Mouse (Mus musculus) forelimb bud, embryonic 11.5 days (tissue): Measurements from ENCODE around the gene Dhx40.
A peak's percentile ranks its signal among the peaks of the same experiment; 100 is the strongest.
"Not testable (repeated sequence)": the region's sequence is repeated elsewhere in the genome, so short reads cannot be mapped to it uniquely, and the experiment has no call there.

Experiments used
- DNase-seq: peaks from one replicate; pipeline ENCODE4 v3.0.0-alpha.2; 2012; ENCODE audit warnings: low read depth, low spot score

Dhx40 gene

DNA sequence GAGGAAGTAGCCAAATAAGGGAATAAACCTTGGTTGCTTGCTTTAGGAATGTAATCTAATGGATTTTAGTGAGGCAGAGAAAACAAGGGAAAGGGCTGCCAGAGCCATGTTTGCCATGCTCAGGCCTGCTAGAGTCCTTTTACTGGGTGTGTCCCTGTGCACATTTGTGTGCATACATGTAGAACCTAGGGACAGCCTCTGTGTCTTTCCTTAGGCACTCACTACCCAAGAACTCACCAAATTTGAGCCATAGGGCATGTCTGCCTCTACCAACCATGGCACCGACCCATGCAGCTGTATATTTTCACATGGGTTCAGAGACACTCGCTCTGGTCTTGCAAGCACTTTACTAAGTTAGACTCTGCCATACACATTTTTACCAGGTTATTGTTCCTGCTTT is 11.4 kb upstream of the Dhx40 start:
- no peak for DNase-seq

DNA sequence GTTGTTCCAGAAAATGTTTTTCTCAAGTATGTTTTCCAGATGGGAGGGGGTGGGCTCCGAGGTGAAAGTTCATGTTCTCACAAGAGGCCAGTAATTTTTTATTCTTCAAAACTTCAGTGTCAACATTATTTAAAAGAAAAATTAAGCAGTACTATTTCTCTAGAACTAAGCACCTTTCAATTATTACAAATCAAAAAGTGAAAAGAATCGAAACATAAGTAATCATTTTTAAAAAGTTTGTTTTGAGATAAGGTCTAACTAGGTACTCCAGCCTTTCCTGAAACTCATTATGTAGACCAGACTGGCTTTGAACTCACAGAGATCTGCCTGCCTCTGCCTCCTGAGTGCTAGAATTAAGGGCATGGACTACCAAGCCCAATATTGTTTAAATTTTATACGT is 8.7 kb upstream of the Dhx40 start:
- not testable (repeated sequence) for DNase-seq

DNA sequence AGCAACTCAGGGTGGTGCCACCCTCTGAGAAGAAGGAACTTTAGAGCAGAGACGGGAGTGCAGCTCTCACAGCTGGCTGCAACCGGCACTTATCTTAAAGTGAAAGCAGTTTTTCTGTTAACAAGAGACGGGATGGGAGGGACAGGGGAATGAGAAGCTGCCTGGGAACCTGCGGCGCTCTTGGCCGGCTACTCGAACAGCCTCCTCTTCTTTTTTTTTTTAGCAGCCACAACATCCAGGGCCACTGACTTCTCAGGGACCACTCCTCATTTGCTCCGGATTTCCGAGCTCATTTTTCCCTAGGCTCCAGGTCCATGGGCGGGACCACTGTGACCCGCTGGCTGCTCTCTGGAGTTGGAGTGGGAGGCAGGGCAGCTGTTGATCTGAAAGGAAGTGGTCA is 6.9 kb upstream of the Dhx40 start:
- DNase-seq = not testable (repeated sequence)

DNA sequence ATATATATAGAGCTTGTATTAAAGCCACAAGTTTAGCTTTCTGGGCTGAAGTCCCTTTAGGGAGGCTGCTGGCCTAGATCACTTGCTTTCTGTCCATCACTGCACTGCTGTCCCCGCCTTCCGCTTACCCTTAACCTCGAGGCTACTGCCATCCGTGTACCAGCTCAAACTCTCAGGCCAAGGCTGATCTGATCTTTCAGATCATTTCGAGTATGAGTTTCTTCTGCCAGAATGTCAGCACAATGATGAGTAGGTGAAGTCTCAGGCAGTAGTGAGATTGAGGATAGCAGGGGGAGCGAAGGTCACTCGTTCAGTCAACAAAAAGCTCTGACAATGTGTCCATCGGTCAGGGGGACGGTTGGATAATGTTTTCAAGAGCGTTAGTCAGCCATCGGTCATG is 5.7 kb upstream of the Dhx40 start:
- DNase-seq = not testable (repeated sequence)

DNA sequence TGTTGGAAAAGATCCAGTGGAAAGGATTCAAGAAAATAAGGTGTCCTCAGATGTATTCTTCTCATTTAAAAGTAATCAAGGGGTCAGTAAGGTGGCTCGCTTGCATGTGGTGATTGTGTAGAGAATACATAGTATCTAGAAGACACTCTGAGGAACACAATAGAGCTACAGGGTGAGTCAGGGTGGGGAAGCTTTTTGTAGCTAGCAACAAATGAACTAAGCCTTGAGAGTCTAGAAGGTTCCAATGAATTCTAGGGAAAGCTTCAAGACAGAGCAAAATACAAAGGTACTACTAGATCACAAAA is 3.7 kb upstream of the Dhx40 start:
- DNase-seq = no peak

DNA sequence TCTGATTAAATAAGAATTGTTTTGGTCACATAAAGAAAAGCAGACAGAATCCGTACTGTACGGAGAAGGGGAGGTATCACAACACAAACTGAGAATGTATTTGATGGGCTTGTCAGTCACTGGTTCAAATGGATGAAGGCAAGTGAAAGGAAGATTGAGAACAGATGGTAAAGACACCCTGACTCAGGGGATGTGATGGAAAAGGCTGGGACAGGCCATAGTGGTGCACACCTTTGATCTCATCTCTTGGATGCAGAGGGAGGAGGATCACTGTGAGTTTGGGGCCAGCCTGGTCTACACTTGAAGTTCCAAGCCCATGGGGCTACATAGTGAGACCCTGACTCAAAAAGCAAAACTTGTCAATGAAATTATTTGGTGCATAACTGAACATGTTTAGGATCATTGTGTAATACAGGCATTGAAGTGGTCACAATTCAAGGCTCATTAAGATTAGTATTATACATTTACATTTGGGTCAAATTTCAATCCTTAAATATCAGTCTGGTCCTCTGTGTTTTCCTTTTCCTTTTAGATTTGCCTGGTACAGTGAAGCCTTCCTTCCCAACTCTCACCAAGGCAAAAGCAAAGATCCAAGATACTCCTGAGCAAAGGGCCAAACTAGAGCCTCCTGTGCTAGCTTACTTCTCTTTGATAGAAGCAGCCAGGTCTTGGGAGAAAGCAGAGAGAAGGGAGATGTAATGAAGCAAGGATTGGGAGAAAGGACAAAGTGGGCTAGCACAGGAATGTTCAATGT is 3.2 kb upstream of the Dhx40 start:
- no peak for DNase-seq

DNA sequence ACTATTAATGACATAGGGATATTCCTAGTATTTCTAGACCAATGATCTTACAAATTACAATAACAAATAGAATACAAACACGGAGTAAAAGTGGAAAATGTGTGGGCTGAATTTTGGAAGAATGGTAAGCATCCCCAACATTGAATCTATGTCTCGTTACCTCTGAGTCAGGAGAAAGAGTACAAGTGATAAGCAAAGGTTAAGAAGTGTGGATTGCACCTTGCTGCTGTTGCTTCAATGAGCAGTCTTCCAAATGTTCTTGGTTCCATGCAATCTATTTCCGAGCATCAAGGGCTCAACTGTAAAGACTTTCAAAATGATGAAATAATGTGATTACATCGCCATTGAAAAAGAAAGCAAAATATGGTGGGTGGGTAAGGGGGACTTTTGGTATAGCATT is 2.3 kb upstream of the Dhx40 start:
- no peak for DNase-seq

DNA sequence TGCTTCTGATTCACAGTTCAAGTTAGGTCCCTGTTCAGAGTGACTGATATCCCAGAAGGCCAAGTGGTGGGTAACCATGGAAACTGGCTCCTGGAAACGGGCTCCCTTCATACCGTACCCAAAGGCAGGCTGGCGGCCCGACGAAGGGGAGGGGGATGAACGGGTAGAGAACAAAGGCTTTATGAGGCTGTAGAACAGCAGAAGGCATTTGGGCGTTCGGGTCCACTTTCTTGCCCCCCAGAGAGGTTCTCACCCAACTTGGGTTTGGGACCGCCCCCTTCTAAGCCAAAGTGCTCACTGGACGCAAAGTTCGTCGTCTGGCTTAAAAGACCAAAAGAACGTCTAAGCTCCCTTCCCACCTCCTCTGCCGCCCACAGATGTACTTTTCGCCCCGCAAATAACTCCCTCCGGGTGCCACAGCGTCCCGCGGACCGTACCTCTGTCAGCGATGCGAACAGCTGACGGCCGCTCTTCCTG is 507 bp downstream of the Dhx40 start:
- DNase-seq = peak; percentile 69

DNA sequence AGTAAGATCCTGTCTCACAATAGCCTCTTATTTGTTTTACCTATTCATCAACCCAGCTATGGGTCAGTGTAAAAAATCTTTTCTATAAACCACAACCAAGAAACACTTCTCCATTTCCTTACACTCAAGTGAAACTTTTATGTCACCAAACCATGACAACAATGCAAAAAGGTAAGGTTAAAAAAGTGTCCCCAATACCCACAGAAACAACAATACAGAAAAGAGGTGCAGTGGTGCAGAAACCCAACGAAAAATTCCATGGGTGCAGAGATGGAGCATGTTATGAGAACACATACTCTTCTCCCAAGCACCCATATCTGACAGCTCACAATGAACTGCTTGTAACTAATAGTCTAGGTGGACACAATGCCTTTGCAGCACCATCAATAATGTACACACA is 13.4 kb downstream of the Dhx40 start:
- DNase-seq = no peak

DNA sequence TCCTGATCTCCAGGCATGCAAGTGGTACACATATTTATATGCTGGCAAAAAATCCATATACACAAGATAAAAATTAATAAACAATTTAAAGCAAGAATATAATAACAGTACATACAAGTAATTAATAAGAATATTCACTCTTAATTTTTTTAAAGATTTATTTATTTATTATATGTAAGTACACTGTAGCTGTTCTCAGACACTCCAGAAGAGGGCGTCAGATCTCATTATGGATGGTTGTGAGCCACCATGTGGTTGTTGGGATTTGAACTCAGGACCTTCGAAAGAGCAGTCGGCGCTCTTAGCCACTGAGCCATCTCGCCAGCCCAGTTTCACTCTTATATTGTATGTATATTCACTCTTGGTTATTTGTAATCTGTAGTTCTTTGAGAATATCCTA is 20.1 kb downstream of the Dhx40 start:
- not testable (repeated sequence) for DNase-seq

DNA sequence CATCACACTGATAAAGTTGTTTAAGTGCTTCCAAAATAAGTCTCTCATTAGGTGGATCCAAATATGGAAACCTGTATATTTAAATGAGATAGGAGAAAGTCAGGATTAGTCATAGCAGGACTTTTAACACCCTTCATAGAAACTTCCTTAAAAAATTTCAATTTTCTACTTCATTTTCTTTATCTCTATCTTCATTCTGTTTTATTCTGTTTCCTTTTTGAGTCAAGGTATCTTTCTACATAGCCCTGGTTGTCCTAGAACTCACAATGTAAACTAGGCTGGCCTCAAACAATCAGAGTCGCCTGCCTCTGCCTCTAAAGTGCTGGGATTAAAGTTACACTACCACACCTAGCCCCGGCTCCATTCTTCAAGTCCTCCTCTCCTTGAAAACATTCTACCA is 21.8 kb downstream of the Dhx40 start:
- DNase-seq = no peak

DNA sequence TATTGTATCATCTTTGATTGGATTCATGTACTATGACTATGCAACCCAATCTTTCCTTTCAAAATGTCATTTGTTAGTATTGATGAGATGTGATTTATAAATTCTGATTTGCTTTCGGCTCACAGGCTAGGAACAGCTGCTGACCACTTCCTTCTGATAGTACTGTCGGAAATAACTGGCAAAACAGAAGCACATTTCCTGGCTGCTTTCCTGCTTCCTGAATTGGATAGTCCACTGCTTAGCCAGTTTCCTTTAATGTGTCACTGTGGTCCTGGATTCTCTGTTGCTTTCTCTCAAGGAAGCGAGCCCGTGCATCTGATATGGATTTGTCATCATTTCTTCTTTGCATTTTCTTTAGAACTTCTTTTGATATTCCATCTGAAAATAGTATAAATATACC is 37.7 kb downstream of the Dhx40 start:
- no peak for DNase-seq

DNA sequence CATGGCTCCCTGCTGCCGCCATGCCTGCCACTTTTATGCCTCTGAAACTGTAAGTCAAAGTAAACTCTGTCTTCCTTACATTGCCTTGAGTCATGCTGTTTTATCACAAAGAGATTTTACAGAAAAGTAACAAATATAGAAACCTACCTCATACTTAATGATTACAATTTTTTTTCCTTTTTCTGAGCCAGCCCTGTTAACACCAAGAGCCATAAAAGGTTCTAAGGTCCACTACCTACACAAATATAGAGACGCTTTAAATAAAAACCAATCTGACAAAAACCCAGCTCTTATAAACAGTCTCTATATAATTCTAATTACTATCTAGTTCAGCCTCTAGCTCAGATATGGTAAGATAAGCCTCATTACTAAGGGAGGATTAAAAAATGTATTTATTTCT is 43.0 kb downstream of the Dhx40 start:
- DNase-seq = no peak

DNA sequence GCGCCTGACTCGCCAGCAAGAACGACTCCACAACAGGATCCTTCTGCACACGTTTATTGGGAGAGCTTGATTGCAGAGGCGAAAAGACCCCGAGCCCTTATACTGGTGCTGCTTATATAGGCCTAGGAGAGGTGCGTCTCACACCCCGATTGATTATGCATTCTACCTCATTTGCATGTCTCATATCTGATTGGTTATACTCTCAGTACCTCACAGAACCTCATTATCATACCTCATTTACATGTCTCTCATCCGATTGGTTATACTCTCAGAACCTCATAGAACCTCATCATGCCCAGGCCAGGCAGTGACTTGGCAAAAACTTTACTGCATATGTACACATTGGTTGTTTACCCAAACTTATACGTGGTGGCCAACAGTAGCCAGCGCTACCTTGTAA is 44.4 kb downstream of the Dhx40 start:
- not testable (repeated sequence) for DNase-seq

DNA sequence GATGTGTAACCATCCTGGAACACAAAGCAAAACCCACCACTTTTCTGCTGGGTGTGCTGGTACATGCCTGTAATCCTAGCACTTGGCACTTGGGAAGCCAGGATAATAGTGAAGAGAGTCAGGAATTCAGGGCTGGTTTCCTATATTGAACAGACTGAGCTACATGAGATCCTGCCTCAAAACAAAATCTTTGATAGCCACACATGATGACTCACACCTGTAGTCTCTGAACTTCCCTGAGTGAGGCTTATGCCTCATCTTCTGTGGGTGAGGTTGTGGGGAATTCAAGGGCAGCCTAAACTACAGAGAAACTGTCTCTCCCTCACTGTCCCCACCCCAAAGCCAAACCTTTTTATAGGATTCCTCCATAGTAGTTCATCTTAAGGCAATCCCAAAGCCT is 47.2 kb downstream of the Dhx40 start:
- DNase-seq = no peak

DNA sequence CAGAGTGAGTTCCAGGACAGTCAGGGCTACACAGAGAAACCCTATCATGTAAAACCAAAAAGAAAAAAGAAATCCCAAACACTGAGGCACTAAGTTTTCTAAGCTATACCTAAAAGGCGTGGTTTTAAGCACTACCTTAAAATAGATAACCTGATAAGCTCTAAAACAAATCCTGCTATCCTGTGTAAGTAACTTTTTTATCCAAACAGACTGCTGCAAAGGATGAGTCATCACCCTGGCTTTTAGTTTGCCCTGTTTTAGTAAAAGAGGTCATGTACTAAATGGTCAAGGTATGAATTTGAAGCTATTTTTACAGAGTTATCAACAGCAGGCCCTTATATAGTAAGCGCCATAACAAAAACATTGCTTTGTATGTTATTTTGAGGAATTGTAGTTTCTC is 47.7 kb downstream of the Dhx40 start:
- DNase-seq = no peak

DNA sequence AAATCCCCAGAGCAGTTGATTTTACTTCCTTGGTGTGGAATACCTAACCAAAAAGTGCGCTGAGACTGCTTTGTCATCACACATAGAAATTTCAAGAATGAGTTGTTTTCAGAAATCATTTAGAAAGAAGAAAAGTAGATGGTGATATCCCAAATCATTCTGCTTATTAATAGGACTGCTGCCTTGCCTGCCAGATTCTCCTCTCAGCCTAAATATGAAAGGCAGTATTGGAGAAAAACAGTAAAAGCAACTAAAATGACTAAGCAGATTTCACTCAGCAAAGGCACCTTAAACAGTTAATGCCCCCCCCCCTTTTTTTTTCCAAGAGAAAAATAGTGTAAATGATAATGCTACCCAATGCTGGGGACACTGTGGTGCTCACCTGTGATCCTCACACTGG is 48.3 kb downstream of the Dhx40 start:
- no peak for DNase-seq

DNA sequence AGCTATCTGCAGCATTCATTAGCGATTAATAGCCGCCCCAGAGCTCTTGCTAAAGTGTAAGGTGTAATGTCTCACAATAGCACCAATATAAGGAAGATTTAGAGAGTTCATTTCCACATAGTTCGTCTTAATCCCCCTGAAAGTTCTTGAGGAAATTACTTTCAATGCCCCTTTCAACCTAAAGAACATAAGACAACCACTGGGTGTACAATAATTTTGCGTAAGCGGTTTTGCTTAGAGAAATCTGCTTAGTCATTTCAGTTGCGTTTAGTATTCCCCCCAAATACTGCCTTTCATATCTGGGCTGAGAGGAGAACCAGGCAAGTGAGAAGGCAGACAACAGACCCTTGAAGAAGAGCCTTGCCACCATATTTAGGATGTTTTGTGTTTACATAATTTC is 49.0 kb downstream of the Dhx40 start:
- no peak for DNase-seq

DNA sequence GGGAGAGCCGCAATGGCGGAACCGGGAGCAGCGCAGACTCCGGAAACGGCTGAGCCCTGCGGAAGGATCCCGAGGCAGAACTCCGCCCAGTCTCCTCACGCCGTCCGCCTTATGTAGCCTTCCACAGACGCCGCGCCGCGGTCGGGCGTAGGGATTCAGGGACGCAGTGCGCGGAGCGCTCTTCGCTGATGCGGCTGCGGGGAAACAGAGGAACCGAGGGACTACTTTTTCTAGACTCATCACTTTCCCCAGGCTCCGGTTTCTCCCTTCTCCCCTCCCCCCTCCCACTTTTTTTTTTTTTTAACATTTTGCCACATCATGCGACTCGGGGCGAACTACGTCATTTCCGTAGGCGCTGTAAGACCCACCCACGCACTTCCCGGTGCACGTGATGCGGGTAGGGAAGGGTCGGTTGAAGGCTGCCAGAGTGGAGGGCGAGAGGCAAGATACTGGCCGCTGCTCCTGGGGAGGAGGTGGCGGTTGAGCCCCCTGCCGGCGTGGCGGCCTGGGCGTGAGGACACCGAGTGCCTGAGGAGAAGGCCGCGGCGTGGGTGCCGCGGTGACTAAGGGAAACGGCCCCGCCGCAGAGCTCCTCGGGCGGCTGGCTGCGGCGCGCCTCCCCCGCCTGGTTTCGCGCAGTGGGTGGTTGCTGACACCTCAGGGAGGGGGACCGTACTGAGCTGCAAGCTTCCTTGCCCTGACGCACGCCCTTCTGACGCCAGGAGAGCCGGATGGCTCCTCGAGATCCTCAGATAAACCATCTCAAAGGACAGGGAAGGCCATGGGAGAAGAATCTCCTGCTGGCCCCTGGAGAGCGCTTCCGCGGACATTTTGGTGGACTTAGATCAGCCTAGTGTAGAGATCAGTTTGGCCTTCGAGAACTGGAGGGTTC is 49.8 kb downstream of the Dhx40 start, which contains the start of gene Cltc:
Gene Cltc, minus strand, starts transcription at position 86 of the 892 bp plus-strand sequence.
- peak; percentile 98 for DNase-seq

DNA sequence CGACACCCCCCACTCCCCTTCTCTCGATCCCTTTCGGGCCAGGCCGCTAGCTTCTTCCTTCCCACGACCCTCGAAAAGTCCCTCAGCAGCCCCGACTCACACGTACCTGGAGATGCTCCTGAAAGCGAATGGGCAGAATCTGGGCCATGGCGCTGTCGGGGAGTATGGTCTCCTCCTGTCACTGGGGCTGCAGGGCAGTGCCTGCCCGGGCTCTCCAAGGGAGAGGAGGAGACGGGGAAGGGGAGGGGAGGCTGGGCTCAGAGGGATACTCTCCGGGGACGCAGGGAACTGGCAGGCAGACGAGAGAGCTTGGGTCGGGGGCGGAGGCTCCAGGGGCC is 50.4 kb downstream of the Dhx40 start:
- DNase-seq = no peak

DNA sequence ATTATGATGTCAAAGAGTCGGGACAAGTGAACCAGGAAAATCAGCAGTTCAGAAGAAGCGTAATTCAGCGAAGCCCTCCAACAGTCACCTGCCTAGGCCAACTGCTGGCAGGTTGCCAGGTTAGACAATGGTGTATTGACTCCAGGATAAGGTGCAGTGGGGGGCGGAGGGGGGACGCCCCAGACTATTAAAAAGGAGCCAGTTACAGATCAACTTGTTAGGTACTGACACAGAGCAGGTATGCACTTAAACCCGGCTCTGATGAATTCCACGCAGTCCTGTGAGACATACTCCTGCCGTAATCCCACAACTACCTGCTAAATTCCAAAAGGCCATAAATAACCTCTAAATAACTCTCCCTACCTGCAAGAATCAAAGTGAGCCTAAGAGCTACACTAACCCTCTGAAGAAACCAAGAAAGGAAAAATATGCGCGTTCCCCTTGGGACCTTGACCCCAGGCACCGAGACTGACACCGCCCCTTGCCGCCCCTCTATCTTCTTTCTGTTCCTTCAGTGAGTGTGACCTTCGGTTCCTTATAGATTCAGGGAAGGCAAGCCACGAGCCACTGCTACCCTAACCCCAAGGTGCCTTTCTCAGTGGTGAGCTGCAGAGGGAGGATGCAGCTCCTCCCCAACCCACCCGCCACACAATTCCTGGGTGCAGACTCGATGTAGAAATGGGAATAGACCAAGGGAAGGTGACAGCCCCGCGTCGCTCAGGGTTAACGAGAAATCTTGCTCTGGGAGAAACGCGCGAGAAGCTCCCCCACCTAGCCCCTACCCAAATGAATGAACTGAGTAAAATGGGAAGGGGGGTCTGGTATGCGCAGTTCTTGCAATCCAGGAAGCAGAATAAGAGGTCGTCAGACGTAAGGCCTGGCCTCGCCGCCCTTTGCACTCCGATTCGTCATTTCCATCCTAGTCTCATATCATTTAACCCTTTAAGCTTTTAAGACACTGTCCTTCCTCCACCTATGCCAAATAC is 51.1 kb downstream of the Dhx40 start:
- peak; percentile 26 for DNase-seq

DNA sequence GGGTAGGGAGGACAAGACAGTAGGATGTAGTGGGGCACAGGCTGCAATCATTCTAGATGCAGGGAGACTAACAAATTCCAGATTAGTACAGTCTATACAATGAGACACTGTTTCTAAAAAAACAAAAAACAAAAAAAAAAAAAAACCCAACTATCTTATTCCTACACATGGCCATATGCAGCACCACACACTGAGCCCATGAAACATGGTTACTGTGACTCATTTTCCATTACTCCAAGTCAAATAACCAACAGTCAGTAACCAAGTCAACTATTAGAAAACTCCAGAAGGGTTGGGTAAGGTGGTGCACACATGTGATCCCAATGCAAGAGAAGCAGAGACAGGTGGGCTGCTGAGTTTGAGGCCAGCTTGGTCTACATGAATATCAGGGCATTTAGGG is 55.1 kb downstream of the Dhx40 start:
- DNase-seq = no peak
